Mouse (Mus musculus) CH12.LX (cell line): ENCODE results near the gene Clec1a. TPM values are rescaled to one million over a fixed set of nuclear protein-coding genes. Genes with fewer than 3 reads are reported as not detected.

Experiments used
- DNase-seq: peaks from one replicate; pipeline ENCODE4 v3.0.0-alpha.2; 2013; ENCODE audit errors: extremely low read depth
- H3K27ac ChIP-seq: 2 replicates; pipeline ENCODE4 v1.5.1; 2012; ENCODE audit warnings: low read depth, mild to moderate bottlenecking, control low read depth, moderate library complexity; ENCODE audit not compliant: insufficient read depth
- H3K27me3 ChIP-seq: replicated peaks from 2 replicates; pipeline ENCODE3; 2012; ENCODE audit warnings: inconsistent platforms
- H3K36me3 ChIP-seq, 2 experiments: replicated peaks in 1 of 2; 2 replicates each; pipeline versions ENCODE3 to v1.6.1; 2012; ENCODE audit warnings: inconsistent platforms in 1 of 2, low read length in 1 of 2, mild to moderate bottlenecking in 1 of 2, mixed read lengths in 1 of 2, moderate library complexity in 1 of 2; ENCODE audit not compliant: control insufficient read depth in 1 of 2, insufficient read depth in 1 of 2
- H3K4me1 ChIP-seq, 2 experiments: 2 replicates each; pipeline ENCODE4 v1.6.1; 2012; ENCODE audit warnings: inconsistent platforms in 1 of 2, moderate library complexity in 1 of 2; ENCODE audit not compliant: insufficient read depth in 2 of 2, control insufficient read depth in 1 of 2
- H3K4me2 ChIP-seq: 2 replicates; pipeline ENCODE4 v1.6.1; 2012; ENCODE audit warnings: low read depth, mild to moderate bottlenecking, control low read depth; ENCODE audit not compliant: poor library complexity, insufficient read depth, severe bottlenecking
- H3K4me3 ChIP-seq, 3 experiments: fragments of 150-350 bp in 1 of 3; sonication (generic) in 1 of 3; replicated peaks in 1 of 3; 2 replicates each; pipeline versions ENCODE3 to v1.5.1; 2011 to 2012; ENCODE audit warnings: low read depth in 2 of 3, low read length in 2 of 3, mild to moderate bottlenecking in 2 of 3, moderate library complexity in 2 of 3, control low read depth in 1 of 3, improper control_type of control experiment in 1 of 3, inconsistent platforms in 1 of 3, mixed read lengths in 1 of 3; ENCODE audit not compliant: poor library complexity in 1 of 3
- H3K79me2 ChIP-seq: replicated peaks from 2 replicates; pipeline ENCODE4 v1.6.1; 2012; ENCODE audit warnings: mild to moderate bottlenecking, moderate library complexity; ENCODE audit not compliant: control insufficient read depth, poor library complexity, insufficient read depth, severe bottlenecking; ENCODE audit errors: extremely low read depth
- H3K9ac ChIP-seq: 2 replicates; pipeline ENCODE4 v1.6.1; 2012; ENCODE audit warnings: low read depth, mild to moderate bottlenecking, control low read depth, moderate library complexity; ENCODE audit not compliant: insufficient read depth
- H3K9me3 ChIP-seq: replicated peaks from 2 replicates; pipeline ENCODE3; 2012; ENCODE audit warnings: low read length, inconsistent platforms, mixed read lengths
- CHD1 ChIP-seq: IDR thresholded peaks from 2 replicates; pipeline ENCODE4 v1.6.1; 2012; ENCODE audit warnings: low read depth, low read length, improper control_type of control experiment, inconsistent platforms
- ELF1 ChIP-seq: IDR thresholded peaks from 2 replicates; pipeline ENCODE4 v1.6.1; 2014; ENCODE audit warnings: low read depth, mild to moderate bottlenecking, inconsistent platforms, low read length, improper control_type of control experiment
- IRF4 ChIP-seq: IDR thresholded peaks from 2 replicates; pipeline ENCODE4 v1.6.1; 2014; ENCODE audit warnings: low read depth, mild to moderate bottlenecking, inconsistent platforms, low read length, improper control_type of control experiment
- JUN ChIP-seq: IDR thresholded peaks from 2 replicates; pipeline ENCODE4 v1.6.1; 2011; ENCODE audit warnings: low read depth, mild to moderate bottlenecking, low read length, improper control_type of control experiment, moderate library complexity; ENCODE audit not compliant: insufficient read depth
- MAFK ChIP-seq: IDR thresholded peaks from 2 replicates; pipeline ENCODE4 v1.6.1; 2011; ENCODE audit warnings: low read length, improper control_type of control experiment; ENCODE audit not compliant: insufficient replicate concordance
- MAZ ChIP-seq: IDR thresholded peaks from 2 replicates; pipeline ENCODE4 v1.6.1; 2012; ENCODE audit warnings: low read depth, mild to moderate bottlenecking, inconsistent platforms, low read length, improper control_type of control experiment, moderate library complexity
- MEF2A ChIP-seq: IDR thresholded peaks from 2 replicates; pipeline ENCODE4 v1.6.1; 2014; ENCODE audit warnings: low read depth, mild to moderate bottlenecking, inconsistent platforms, low read length, improper control_type of control experiment, borderline replicate concordance
- MXI1 ChIP-seq: IDR thresholded peaks from 2 replicates; pipeline ENCODE4 v1.6.1; 2011; ENCODE audit warnings: mild to moderate bottlenecking, low read depth, low read length, improper control_type of control experiment
- MYC ChIP-seq: IDR thresholded peaks from 2 replicates; pipeline ENCODE4 v1.6.1; 2011; ENCODE audit warnings: low read depth, mild to moderate bottlenecking, improper control_type of control experiment, low read length
- NELFE ChIP-seq: IDR thresholded peaks from 2 replicates; pipeline ENCODE4 v1.6.1; 2011; ENCODE audit warnings: low read depth, low read length, improper control_type of control experiment
- PAX5 ChIP-seq: IDR thresholded peaks from 2 replicates; pipeline ENCODE4 v1.6.1; 2012; ENCODE audit warnings: low read length, inconsistent platforms, mixed read lengths
- POLR2A ChIP-seq: IDR thresholded peaks from 2 replicates; pipeline ENCODE4 v1.6.1; 2011; ENCODE audit warnings: low read depth, mild to moderate bottlenecking, improper control_type of control experiment, low read length
- POLR2AphosphoS2 ChIP-seq: IDR thresholded peaks from 2 replicates; pipeline ENCODE4 v1.6.1; 2011; ENCODE audit warnings: low read depth, low read length, improper control_type of control experiment
- RAD21 ChIP-seq: IDR thresholded peaks from 2 replicates; pipeline ENCODE4 v1.6.1; 2011; ENCODE audit warnings: low read depth, mild to moderate bottlenecking, low read length, improper control_type of control experiment, moderate library complexity
- RCOR1 ChIP-seq: conservative IDR thresholded peaks from 2 replicates; pipeline ENCODE4 v1.6.1; 2012; ENCODE audit warnings: low read depth, mild to moderate bottlenecking, inconsistent platforms, low read length, improper control_type of control experiment
- SMC3 ChIP-seq: IDR thresholded peaks from 2 replicates; pipeline ENCODE4 v1.6.1; 2011; ENCODE audit warnings: low read depth, low read length, improper control_type of control experiment
- TBP ChIP-seq: conservative IDR thresholded peaks from 2 replicates; pipeline ENCODE4 v1.6.1; 2011; ENCODE audit warnings: low read depth, low read length, improper control_type of control experiment
- TCF12 ChIP-seq: IDR thresholded peaks from 2 replicates; pipeline ENCODE4 v1.6.1; 2014; ENCODE audit warnings: low read depth, mild to moderate bottlenecking, inconsistent platforms, low read length, improper control_type of control experiment
- UBTF ChIP-seq: IDR thresholded peaks from 2 replicates; pipeline ENCODE4 v1.6.1; 2012; ENCODE audit warnings: low read depth, mild to moderate bottlenecking, inconsistent platforms, low read length, improper control_type of control experiment, moderate library complexity
- USF1 ChIP-seq: IDR thresholded peaks from 2 replicates; pipeline ENCODE4 v1.6.1; 2014; ENCODE audit warnings: low read depth, mild to moderate bottlenecking, inconsistent platforms, low read length, improper control_type of control experiment
- ZC3H11A ChIP-seq: IDR thresholded peaks from 2 replicates; pipeline ENCODE4 v1.6.1; 2012; ENCODE audit warnings: low read depth, mild to moderate bottlenecking, inconsistent platforms, low read length, improper control_type of control experiment
- ZMIZ1 ChIP-seq: IDR thresholded peaks from 2 replicates; pipeline ENCODE4 v1.6.1; 2012; ENCODE audit warnings: low read depth, mild to moderate bottlenecking, inconsistent platforms, low read length, improper control_type of control experiment
- ZNF384 ChIP-seq: IDR thresholded peaks from 2 replicates; pipeline ENCODE4 v1.6.1; 2012; ENCODE audit warnings: low read depth, low read length, improper control_type of control experiment, inconsistent platforms
- dilution Hi-C: fragments of 300-500 bp; cut with MboI; formaldehyde crosslinking; loops from 2 replicates; pipeline ENCODE4 v1.14.3; 2020; ENCODE audit warnings: low sequenced_read_pairs; ENCODE audit not compliant: extremely low pct_unique_long_range_greater_than_20kb, extremely low pct_ligation_motif_present
- in situ Hi-C: fragments of 300-500 bp; cut with MboI; formaldehyde crosslinking; loops from 3 replicates; pipeline ENCODE4 v1.14.3; 2019; ENCODE audit warnings: low sequenced_read_pairs, low pct_ligation_motif_present, low pct_unique_long_range_greater_than_20kb, mixed read lengths
- polyA plus RNA-seq: library from polyadenylated mRNA; unstranded; fragments of >175 nt; gene quantifications from 2 replicates; pipeline ENCODE4 v1.2.1, GENCODE M21; 2012; ENCODE audit warnings: low read depth; ENCODE audit not compliant: insufficient read length
- total RNA-seq, 2 experiments: library from RNA; depleted of rRNA; stranded (reverse); fragments of 300-350 nt in 1 of 2; fragments of >200 nt in 1 of 2; gene quantifications; 2 replicates each; pipeline ENCODE4 v1.2.3; 2012 to 2014

The Clec1a gene
- total and polyA plus RNA-seq, 3 experiments: not detected

GRCm38 (mm10) chr6:129385774-129386173 is 66.0 kb downstream of the Clec1a start, which contains the start of gene Clec12b:
Gene Clec12b, minus strand, starts transcription at chr6:129385874.
- no peaks in the 10 kb centered on the region for H3K79me2 ChIP-seq
- no peak within 1 kb of the TSS for H3K4me3 ChIP-seq
- no peaks in the 10 kb centered on the region for H3K27me3 ChIP-seq
- no peak for DNase-seq
- no peaks in the 10 kb centered on the region for H3K9me3 ChIP-seq
- H3K9ac ChIP-seq: no peak within 1 kb of the TSS
- no peak within 1 kb of the TSS for H3K27ac ChIP-seq
- TF ChIP-seq MAFK: no peak
- TF ChIP-seq UBTF: no peak
- TF ChIP-seq USF1: no peak
- no peak for TF ChIP-seq POLR2AphosphoS2
- no peak for TF ChIP-seq ELF1
- no peak for TF ChIP-seq RAD21
- TF ChIP-seq JUN: no peak
- TF ChIP-seq TCF12: no peak
- no peak for TF ChIP-seq ZMIZ1
- TF ChIP-seq MXI1: no peak
- TF ChIP-seq MEF2A: no peak
- no peak for TF ChIP-seq MAZ
- no peak for TF ChIP-seq RCOR1
- no peak for TF ChIP-seq IRF4
- TF ChIP-seq ZNF384: no peak
- TF ChIP-seq, all 38 proteins: peak for 0
- dilution Hi-C loops: no loop called here
- Histone ChIP-seq H3K36me3 (no peaks in the 10 kb centered on the region), H3K4me1 (no peaks in the 10 kb centered on the region), H3K4me2 (peak within 1 kb of the TSS; percentile 4; the same call in 1 of the 2 replicates)
- in situ Hi-C loops: loop anchor here (10.0 kb wide), 1 partner anchor 129 kb away; the partner anchor contains the start of gene Tmem52b

GRCm38 (mm10) chr6:129385000-129385399 is 66.8 kb downstream of the Clec1a start:
- Histone ChIP-seq H3K4me2 (peak overlapping the region; percentile 4; the same call in 1 of the 2 replicates), H3K4me3 (no peak overlapping the region), H3K79me2 (no peaks in the 10 kb centered on the region), H3K4me1 (no peaks in the 10 kb centered on the region), H3K27ac (no peak overlapping the region), H3K36me3 (no peaks in the 10 kb centered on the region), H3K9me3 (no peaks in the 10 kb centered on the region), H3K9ac (no peak overlapping the region), H3K27me3 (no peaks in the 10 kb centered on the region)
- TF ChIP-seq CHD1 (no peak), POLR2AphosphoS2 (no peak), IRF4 (no peak), TBP (no peak), PAX5 (no peak), MYC (no peak), POLR2A (no peak), MXI1 (no peak), NELFE (no peak), ZC3H11A (no peak), SMC3 (no peak)
- DNase-seq: no peak
- dilution Hi-C loops (no loop called here), in situ Hi-C loops (loop anchor here (10.0 kb wide), 1 partner anchor 130 kb away; the partner anchor contains the start of gene Tmem52b)
